Mouse (Mus musculus): ENCODE measurements around the gene Ksr2.

The Ksr2 gene

GRCm38 (mm10) chr5:117628351-117628750 is 214.6 kb downstream of the Ksr2 start:
- peak; percentile 63 for DNase-seq

DNA sequence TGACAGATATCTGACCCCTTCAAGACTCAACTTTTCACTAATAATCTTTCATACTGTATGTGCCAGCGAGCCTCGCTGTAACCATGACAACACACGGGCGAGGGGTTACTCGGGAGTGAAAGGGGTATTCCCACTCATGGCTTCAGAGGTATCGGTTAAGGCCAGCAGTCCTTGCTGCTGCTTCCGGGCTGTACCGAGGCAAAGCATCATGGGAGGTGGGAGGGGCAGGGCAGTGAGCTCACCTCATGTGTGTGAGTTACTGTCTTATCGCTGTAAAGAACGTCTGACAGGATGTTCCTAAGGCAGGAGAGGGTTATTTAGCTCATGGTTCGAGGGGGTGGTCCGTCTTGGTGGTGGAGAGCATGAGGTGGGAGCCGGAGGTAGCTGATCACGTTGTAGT is 215.8 kb downstream of the Ksr2 start:
- DNase-seq, result no peak

- DNase-seq, result no peak
Observed at GRCm38 (mm10) chr5:117635211-117635610, 221.4 kb downstream of the Ksr2 start.

DNA sequence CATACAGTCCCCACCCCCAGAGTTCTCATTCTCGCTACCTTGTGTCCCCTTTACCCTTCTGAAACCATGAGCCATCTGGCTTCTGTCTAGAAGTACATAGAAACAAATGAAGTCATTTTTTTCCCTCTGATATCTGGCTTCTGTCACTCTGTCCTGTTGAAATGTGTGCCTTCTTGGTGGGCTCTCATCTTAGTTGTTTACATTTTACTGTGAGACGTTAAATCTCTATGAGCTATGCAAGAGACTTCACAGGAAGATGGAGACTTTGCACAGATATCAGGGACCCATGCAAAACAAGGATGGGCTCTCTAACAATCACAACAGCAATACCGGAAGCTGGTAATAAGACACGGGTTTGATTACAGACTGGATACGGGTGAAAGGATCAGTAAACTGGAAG is 222.0 kb downstream of the Ksr2 start:
- DNase-seq, result no peak

DNA sequence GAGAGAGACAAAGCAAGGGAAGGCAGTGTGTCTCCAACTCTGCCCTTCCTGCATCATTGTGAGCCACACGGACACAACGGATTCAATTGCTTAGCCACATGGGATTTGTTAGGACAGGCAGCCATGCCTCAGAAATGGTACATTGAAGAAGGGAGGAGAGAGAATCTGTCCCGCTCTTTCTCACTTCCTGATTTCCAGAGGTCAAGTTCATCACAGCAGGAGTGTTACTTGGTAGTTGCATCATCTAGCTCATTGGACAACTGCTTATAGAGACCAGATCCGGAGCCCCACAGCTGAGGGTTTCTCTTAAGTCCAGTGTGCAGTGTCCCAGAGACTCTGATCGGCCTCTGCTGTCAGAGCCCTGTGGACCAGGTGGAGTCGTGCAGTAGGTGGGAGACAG is 227.8 kb downstream of the Ksr2 start:
- no peak for DNase-seq

- no peak for DNase-seq
Observed at GRCm38 (mm10) chr5:117651238-117651886, 237.6 kb downstream of the Ksr2 start.

GRCm38 (mm10) chr5:117658641-117659040 is 244.8 kb downstream of the Ksr2 start:
- DNase-seq, result peak; percentile 58

- DNase-seq, result peak; percentile 60
Observed at GRCm38 (mm10) chr5:117659596-117659995, 245.8 kb downstream of the Ksr2 start.

DNA sequence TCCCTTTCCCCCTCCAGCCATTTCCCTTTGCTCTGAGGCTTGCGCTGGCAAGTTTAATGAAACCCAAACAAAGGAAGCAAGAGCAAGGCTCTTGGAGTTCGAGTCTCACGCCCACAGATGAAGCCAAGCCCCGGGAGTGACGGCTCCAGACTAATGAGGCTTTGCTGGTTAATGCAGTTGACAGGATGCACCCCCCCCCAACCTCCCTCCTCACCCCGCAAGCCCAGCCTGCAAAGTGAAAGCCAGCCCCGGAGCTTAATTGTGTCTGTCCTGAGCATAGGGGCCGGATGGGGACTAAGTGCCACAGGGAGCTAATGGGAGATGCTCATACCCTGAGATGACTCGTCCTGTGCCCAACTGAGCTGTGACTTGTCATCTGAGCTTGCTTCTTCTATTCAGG is 251.4 kb downstream of the Ksr2 start:
- peak; percentile 84 for DNase-seq

DNA sequence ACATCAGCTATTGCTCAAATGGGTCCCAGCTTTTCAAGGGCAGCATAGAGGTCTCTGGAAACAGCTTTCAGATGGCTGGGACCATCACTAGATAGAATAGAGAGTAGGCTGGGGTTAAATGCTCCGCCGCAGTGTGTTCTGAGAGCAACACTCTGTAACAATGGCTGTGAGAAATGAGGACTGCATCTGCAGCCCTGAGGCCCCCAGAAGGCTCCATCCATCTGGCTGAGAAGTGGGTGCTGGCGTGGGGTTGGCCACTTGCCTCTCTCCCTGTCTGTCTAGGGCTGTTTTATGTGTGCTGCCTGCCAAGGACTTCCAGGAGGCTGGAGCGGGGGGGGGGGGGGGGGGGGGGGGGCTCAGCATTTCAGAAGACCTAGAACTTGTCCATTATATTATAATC is 253.5 kb downstream of the Ksr2 start:
- no peak for DNase-seq

DNA sequence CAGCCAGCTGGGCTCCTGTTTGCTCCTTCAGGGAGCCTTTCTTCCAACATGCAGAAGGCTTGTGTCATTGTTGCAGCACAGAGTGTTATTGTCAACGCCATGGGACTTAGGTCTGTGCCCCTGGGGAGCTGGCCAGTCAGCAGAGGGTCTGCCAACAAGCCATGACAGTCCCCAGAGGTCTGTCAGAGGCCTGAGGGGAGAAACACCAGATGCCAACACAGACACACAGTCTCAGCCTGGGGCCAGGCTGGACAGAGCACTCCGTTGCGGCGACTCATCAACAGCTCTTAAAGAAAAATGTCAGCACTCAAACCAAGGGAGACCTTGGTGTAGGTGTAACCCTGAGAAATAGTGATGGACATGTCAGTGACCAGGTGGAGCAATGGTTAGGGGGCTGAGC is 255.5 kb downstream of the Ksr2 start:
- DNase-seq, result peak; percentile 47

- peak; percentile 56 for DNase-seq
Observed at GRCm38 (mm10) chr5:117669843-117670242, 256.0 kb downstream of the Ksr2 start.

DNA sequence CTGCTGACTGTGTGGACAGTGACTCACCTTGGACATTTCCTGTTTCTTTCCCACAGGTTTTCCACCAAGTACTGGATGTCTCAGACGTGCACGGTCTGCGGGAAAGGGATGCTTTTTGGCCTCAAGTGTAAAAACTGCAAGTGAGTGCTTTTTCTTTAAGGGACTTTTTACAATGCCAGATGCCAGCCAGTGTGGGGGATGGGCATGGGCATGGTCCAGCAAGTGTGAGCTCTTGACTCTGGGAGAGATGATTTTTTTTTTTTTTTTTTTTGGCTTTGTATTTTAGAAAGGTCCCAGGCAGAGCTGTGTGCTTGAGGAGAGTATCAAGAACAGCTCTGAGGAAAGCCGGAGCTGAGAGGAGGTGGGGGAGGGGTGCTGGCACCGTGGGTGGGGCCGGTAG is 257.6 kb downstream of the Ksr2 start:
- DNase-seq, result no peak

GRCm38 (mm10) chr5:117675840-117676239 is 262.0 kb downstream of the Ksr2 start:
- no peak for DNase-seq

DNA sequence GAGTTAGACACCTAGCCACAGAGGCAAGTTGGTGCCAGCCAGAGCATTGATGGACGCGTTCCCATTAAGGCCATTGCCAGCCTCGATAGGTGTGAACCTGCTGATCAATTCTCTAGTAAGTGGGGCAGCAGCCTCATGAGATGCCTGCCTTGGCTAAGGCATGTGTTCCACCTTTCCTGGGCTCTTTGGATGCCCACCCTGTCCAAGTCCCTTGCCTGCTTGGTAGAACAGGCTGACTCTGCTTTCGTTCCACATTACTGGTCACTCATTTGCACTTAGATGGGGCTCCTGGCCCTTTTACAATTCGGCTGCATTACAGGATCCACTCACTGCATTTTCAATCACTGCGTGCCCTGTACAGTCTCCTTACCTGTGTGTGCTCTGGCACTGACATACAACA is 263.4 kb downstream of the Ksr2 start:
- DNase-seq, result no peak

DNA sequence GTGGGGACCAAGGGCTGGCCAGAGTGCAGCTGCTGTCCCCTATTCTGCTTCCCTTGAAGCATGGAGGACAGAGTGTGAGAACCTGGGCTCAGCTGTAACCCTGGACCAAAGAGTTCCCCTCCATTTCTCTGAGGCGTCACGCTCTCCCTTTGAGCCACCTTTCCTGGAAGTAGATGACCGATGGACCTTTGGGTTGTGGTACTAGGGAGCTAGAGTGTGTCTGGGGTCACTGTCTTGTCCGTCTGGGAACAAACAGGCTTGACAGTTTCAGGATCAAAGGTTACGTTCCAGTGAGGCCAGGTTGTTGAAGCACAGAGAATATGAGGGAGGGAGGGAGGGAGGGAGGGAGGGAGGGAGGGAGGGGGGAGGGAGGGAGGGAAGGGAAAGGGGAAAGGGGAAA is 264.6 kb downstream of the Ksr2 start:
- DNase-seq, result no peak

GRCm38 (mm10) chr5:117682226-117682625 is 268.4 kb downstream of the Ksr2 start:
- no peak for DNase-seq

- no peak for DNase-seq
Observed at GRCm38 (mm10) chr5:117684491-117684890, 270.7 kb downstream of the Ksr2 start.

- DNase-seq, result peak; percentile 40
Observed at GRCm38 (mm10) chr5:117687770-117688352, 274.1 kb downstream of the Ksr2 start.

DNA sequence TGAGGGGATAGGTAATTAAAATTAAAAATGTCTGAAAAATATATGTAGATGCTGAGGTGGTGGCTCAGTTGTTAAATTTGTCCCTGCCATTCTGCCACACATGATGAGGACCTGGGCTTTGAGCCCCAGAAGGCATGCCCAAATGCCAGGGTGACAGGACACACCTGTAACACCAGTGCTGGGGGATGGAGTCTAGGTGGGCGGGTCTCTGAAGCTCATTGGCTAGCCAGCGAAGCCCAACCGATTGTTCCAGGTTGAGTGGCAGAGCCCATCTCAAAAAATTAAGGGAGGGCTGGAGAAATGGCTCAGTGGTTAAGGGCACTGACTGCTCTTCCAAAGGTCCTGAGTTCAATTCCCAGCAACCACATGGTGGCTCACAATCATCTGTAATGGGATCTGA is 274.9 kb downstream of the Ksr2 start:
- no peak for DNase-seq

GRCm38 (mm10) chr5:117689840-117690239 is 276.0 kb downstream of the Ksr2 start:
- no peak for DNase-seq

GRCm38 (mm10) chr5:117691271-117691670 is 277.5 kb downstream of the Ksr2 start:
- no peak for DNase-seq

DNA sequence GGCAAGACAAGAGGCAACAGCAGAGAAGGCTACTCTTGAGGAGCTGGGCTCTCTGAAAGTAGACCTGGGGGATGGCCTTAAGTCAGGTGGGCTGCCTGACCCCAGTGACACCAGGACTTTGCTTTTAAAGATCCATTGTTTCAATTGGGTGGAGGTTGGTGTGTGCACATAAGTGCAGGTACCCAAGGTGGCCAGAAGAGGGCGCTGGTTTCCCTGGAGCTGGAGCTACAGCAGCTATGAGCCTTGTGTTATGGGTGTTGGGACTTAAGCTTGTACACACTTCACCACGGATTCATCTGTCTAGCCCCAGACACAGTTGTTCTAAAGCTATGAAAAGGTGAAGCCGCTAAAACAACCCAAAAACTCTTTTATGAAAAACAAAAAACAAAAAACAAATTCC is 279.8 kb downstream of the Ksr2 start:
- DNase-seq, result no peak

DNA sequence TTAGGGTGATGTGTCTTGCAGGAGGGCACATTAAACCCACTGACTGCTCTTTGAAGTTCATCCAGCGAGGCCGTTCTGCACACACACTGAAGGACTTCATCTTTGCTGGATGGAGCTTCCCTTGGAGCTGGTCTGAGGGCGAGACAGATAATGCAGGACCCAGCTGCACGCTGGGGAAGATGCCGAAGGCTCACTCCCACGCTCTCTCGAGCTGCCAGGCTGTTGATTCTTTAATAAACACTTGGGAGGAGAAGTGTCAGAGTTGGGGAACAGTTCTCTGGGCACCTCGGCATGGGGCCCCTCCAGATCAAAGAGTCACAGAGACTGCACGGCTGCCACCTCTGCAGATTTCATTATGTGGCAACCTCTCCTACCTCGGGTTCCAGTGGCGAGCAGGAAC is 280.8 kb downstream of the Ksr2 start:
- no peak for DNase-seq

- peak; percentile 78 for DNase-seq
Observed at GRCm38 (mm10) chr5:117696366-117696765, 282.6 kb downstream of the Ksr2 start.
